In the genomic region with DNA sequence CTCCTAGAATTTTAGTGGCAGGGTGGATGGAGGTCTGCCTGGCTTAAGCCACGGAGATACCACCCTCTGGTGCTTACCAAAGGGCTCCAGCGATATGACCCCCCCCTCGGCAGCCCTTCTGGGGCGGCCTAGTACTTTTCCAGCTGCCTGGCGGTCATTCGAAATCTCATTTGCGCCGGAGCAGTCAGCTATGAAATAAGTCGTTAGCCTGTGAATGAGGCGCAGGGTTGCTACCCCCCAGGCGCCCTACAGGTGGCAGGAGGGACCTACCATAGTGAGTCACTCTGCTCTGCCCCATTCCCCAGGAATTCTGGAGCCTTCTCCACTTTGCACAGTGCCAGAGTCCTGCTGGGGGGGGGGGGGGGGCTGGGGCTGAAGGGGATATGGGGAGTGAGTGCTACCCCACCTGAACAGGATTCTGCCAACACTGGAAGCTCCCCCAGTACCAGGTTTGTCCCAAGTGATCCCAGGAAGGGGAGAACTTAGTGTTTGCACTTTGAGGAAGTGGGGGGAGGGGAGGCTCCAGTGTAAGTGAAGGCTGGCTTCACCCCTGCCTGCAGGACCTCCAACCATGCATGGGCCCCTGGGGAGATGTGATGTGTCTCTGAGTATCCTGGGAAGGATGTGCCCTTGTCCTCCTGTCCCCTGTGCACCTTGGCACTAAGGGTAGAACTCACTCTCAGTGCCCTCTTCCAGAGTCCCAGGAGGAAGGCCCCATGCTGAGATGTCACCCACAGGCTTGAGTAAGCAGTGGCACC, we compare ENCODE assay signal across 8 mouse cellular contexts. TPM values are rescaled to one million over a fixed set of nuclear protein-coding genes. Genes with fewer than 3 reads are reported as not detected.
A peak's percentile ranks its signal among the peaks of the same experiment; 100 is the strongest.
DNase-seq lines count a peak whose midpoint lies in the region; ATAC-seq and TF ChIP-seq lines count a peak whose summit lies in the region.

No protein-coding gene starts in this region.

- TF ChIP-seq CTCF in MEL (IDR thresholded peaks at IDR 0.05 in 2 of 3, conservative IDR thresholded peaks at IDR 0.05 in 1 of 3; ENCODE audit: control insufficient read depth in 1 of 3, insufficient read depth in 1 of 3, low read depth in 2 of 3, low read length in 3 of 3, poor library complexity in 1 of 3, severe bottlenecking in 1 of 3) = peak in 2 of 3 experiments; percentile 47 to 51; a peak in 5 of 6 replicates

- WGBS in limb, embryonic 10.5 days = 13% methylated on average over 11 of the region's 11 CpGs
- WGBS in midbrain, embryonic 13.5 days = 1% methylated on average over 11 of the region's 11 CpGs

- no peaks in the 10 kb centered on the region for H3K9me3 ChIP-seq in MEL (replicated peaks; ENCODE audit: insufficient read depth, low read length)
- no peaks in the 10 kb centered on the region for H3K9me3 ChIP-seq in limb, embryonic 10.5 days (replicated peaks)
- H3K9me3 ChIP-seq in midbrain, embryonic 13.5 days = no peaks in the 10 kb centered on the region

- no peak overlapping the region for H3K4me2 ChIP-seq in midbrain, embryonic 13.5 days (replicated peaks)

- no peaks in the 10 kb centered on the region for H3K36me3 ChIP-seq in MEL (ENCODE audit: control insufficient read depth in 1 of 2, insufficient read depth in 2 of 2, low read length in 2 of 2)
- no peaks in the 10 kb centered on the region for H3K36me3 ChIP-seq in limb, embryonic 10.5 days
- no peaks in the 10 kb centered on the region for H3K36me3 ChIP-seq in midbrain, embryonic 13.5 days

- no peak for TF ChIP-seq EP300 in MEL (IDR thresholded peaks at IDR 0.05; ENCODE audit: low read depth in 1 of 2, low read length in 2 of 2)

- H3K4me3 ChIP-seq in MEL (ENCODE audit: control insufficient read depth in 1 of 2, insufficient read depth in 1 of 2, low read depth in 2 of 2, low read length in 2 of 2) = no peak overlapping the region
- no peak overlapping the region for H3K4me3 ChIP-seq in limb, embryonic 10.5 days
- no peak overlapping the region for H3K4me3 ChIP-seq in midbrain, embryonic 13.5 days (replicated peaks)

- DNase-seq in heart, adult 11 months = peak; percentile 95
- DNase-seq in heart, adult 8-10 months (ENCODE audit: low spot score) = no peak
- peak; percentile 35 for DNase-seq in MEL (ENCODE audit: low read depth, low spot score)
- peak; percentile 64 for DNase-seq in embryo, embryonic 9.5 days (ENCODE audit: extremely low spot score)
- peak; percentile 52 to 64 for DNase-seq in heart, postnatal 36 days
- DNase-seq in limb, embryonic 10.5 days (ENCODE audit: low spot score) = peak; percentile 66

- intact Hi-C loops in heart, postnatal 36 days (cut with DNase I) = loop anchor here (2.0 kb wide), 1 partner anchor 306 kb away; no protein-coding TSS in a partner anchor

- H3K27ac ChIP-seq in MEL (ENCODE audit: control insufficient read depth, low read depth, low read length) = no peak overlapping the region
- H3K27ac ChIP-seq in limb, embryonic 10.5 days = peak overlapping the region; percentile 44; the same call in 1 of the 2 replicates
- no peak overlapping the region for H3K27ac ChIP-seq in midbrain, embryonic 13.5 days

- no peaks in the 10 kb centered on the region; a peak in 1 of 4 replicates for H3K27me3 ChIP-seq in MEL (ENCODE audit: control insufficient read depth in 1 of 2, insufficient read depth in 2 of 2, low read length in 2 of 2)
- no peaks in the 10 kb centered on the region for H3K27me3 ChIP-seq in limb, embryonic 10.5 days (ENCODE audit: low read depth, poor library complexity, severe bottlenecking)
- H3K27me3 ChIP-seq in midbrain, embryonic 13.5 days = no peaks in the 10 kb centered on the region; the same call in 1 of the 2 replicates

- peak; percentile 65; the same call in 1 of the 2 replicates for ATAC-seq in midbrain, embryonic 13.5 days
- no peak for ATAC-seq in megakaryocyte-erythroid progenitor cell, adult 5-6 weeks (replicated peaks; ENCODE audit: low FRiP score, low TSS enrichment, poor library complexity, severe bottlenecking)

- H3K4me1 ChIP-seq in MEL (ENCODE audit: control insufficient read depth in 1 of 2, insufficient read depth in 2 of 2, low read length in 2 of 2) = no peaks in the 10 kb centered on the region
- H3K4me1 ChIP-seq in limb, embryonic 10.5 days = peaks cover 51% of the 10 kb centered on the region
- H3K4me1 ChIP-seq in midbrain, embryonic 13.5 days (replicated peaks) = peaks cover 21% of the 10 kb centered on the region

- peak; percentile 44 for TF ChIP-seq RAD21 in MEL (IDR thresholded peaks at IDR 0.05; ENCODE audit: low read depth, low read length)

- TF ChIP-seq POLR2A in MEL (IDR thresholded peaks at IDR 0.05; ENCODE audit: control insufficient read depth in 1 of 2, insufficient read depth in 1 of 2, low read depth in 1 of 2, low read length in 2 of 2, poor library complexity in 1 of 2) = no peak

- H3K9ac ChIP-seq in MEL (ENCODE audit: control insufficient read depth, low read depth, low read length, poor library complexity, severe bottlenecking) = no peak overlapping the region
- no peak overlapping the region for H3K9ac ChIP-seq in midbrain, embryonic 13.5 days (replicated peaks)

- no peaks in the 10 kb centered on the region for H3K79me2 ChIP-seq in MEL (ENCODE audit: control insufficient read depth, insufficient read depth, low read length, poor library complexity)

TF ChIP-seq in MEL, 35 proteins besides CTCF, POLR2A, EP300 and RAD21:
- TF ChIP-seq ZNF384 (IDR thresholded peaks at IDR 0.05; ENCODE audit: low read depth, low read length) (no peak), SMC3 (IDR thresholded peaks at IDR 0.05; ENCODE audit: low read depth, low read length) (peak; percentile 43; the same call in 1 of the 2 replicates), GABPA (IDR thresholded peaks at IDR 0.05; ENCODE audit: low read depth, low read length) (no peak), ZMIZ1 (IDR thresholded peaks at IDR 0.05; ENCODE audit: low read depth, low read length) (no peak), NRF1 (IDR thresholded peaks at IDR 0.05; ENCODE audit: insufficient read depth, low read depth, low read length, poor library complexity, severe bottlenecking) (no peak), BHLHE40 (IDR thresholded peaks at IDR 0.05; ENCODE audit: borderline replicate concordance, low read depth, low read length) (no peak)

RNA-seq across cellular contexts. Expression of a gene that starts 8.7 kb away (rescaled TPM):
- total RNA-seq in heart, adult 8-10 months (2022) = 10 to 100 TPM; 25.8 to 30.2 (median 27.8) TPM
- total RNA-seq in MEL (2012; rRNA removed) = 35.5 and 46.8 TPM in 2 replicates
- polyA plus RNA-seq in MEL (2012; ENCODE audit: insufficient read depth in 1 of 2, insufficient read length in 2 of 2, low read depth in 1 of 2, low replicate concordance in 2 of 2, missing spikeins in 1 of 2) = 10 to 100 TPM in 1 of 2 experiments, not detected in 1; 59.7 TPM
- 10 to 100 TPM; 29.0 to 29.1 TPM for total RNA-seq in heart, postnatal 36 days (2021)
- 17.9 and 20.2 TPM in 2 replicates for polyA plus RNA-seq in limb, embryonic 10.5 days (2016; fragmentation: Nextera tagmentation; extraction: Ambion mirVana)
- 16.5 and 24.0 TPM in 2 replicates for polyA plus RNA-seq in midbrain, embryonic 13.5 days (2015; fragmentation: Nextera tagmentation; extraction: Ambion mirVana)
- total RNA-seq in megakaryocyte-erythroid progenitor cell, adult 5-6 weeks (2014; fragmentation: Nextera tagmentation) = 26.5 and 33.4 TPM in 2 replicates
- 15.0 and 31.4 TPM in 2 replicates for total RNA-seq in megakaryocyte-erythroid progenitor cell, adult 5-6 weeks (2017)

RNA-seq across cellular contexts. Expression of a gene that starts 45.4 kb away (rescaled TPM):
- 1 to 10 TPM; 3.7 to 9.2 (median 4.8) TPM for total RNA-seq in heart, adult 8-10 months (2022)
- total RNA-seq in MEL (2012; rRNA removed) = not detected in 2 replicates
- not detected for polyA plus RNA-seq in MEL (2012; ENCODE audit: insufficient read depth in 1 of 2, insufficient read length in 2 of 2, low read depth in 1 of 2, low replicate concordance in 2 of 2, missing spikeins in 1 of 2)
- 1 to 10 TPM; 4.7 to 7.9 TPM for total RNA-seq in heart, postnatal 36 days (2021)
- polyA plus RNA-seq in limb, embryonic 10.5 days (2016; fragmentation: Nextera tagmentation; extraction: Ambion mirVana) = not detected in 2 replicates
- 0.22 and 0.46 TPM in 2 replicates for polyA plus RNA-seq in midbrain, embryonic 13.5 days (2015; fragmentation: Nextera tagmentation; extraction: Ambion mirVana)
- not detected in 2 replicates for total RNA-seq in megakaryocyte-erythroid progenitor cell, adult 5-6 weeks (2014; fragmentation: Nextera tagmentation)
- not detected in 2 replicates for total RNA-seq in megakaryocyte-erythroid progenitor cell, adult 5-6 weeks (2017)
